Mouse (Mus musculus): Measurements from ENCODE around the gene Sult1a1. TPM values are rescaled to one million over a fixed set of nuclear protein-coding genes. Genes with fewer than 3 reads are reported as not detected.
"Not testable (repeated sequence)": the region's sequence is repeated elsewhere in the genome, so short reads cannot be mapped to it uniquely, and the experiment has no call there.

Sult1a1 gene
- polyA plus RNA-seq, 1 experiment from 2014 or later = 0.49 TPM

GRCm38 (mm10) chr7:126694441-126695051, 18.3 kb upstream of the Sult1a1 start:
- WGBS = 58% methylated on average over 10 of the region's 10 CpGs
- peak overlapping the region; percentile 89 for H3K4me3 ChIP-seq
- peaks cover 20% of the 10 kb centered on the region for H3K4me1 ChIP-seq
- peaks cover 56% of the 10 kb centered on the region for H3K36me3 ChIP-seq
- peak overlapping the region; percentile 95; the same call in 1 of the 2 replicates for H3K27ac ChIP-seq
- DNase-seq (ENCODE audit: low spot score) = no peak
- no peaks in the 10 kb centered on the region for H3K27me3 ChIP-seq (ENCODE audit: low read depth, poor library complexity, severe bottlenecking)
- no peaks in the 10 kb centered on the region for H3K9me3 ChIP-seq (replicated peaks)

DNA sequence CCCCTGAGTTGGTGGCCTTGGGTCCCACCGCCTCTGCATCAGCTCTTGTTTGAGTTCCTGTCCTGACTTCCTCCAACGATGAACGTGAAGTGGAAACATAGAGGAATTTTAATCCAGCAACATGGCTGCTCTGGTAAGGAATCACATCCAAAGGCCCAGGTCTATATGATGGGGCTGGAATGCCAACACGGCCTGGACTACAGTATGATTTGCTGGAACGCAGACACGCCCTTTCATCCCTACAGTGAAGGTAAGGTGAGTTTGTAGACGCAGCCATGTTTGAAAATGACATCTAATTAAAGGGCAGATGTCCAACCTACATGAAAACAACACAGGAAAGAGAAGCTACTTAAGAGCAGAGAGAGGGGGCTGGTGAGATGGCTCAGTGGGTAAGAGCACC, 17.5 kb upstream of the Sult1a1 start:
- no peaks in the 10 kb centered on the region for H3K9me3 ChIP-seq (replicated peaks)
- no peak overlapping the region for H3K4me3 ChIP-seq
- H3K27ac ChIP-seq = no peak overlapping the region
- H3K27me3 ChIP-seq (ENCODE audit: low read depth, poor library complexity, severe bottlenecking) = no peaks in the 10 kb centered on the region
- 93% methylated on average over 7 of the region's 7 CpGs for WGBS
- H3K4me1 ChIP-seq = peaks cover 20% of the 10 kb centered on the region
- peaks cover 50% of the 10 kb centered on the region for H3K36me3 ChIP-seq
- no peak for DNase-seq (ENCODE audit: low spot score)

DNA sequence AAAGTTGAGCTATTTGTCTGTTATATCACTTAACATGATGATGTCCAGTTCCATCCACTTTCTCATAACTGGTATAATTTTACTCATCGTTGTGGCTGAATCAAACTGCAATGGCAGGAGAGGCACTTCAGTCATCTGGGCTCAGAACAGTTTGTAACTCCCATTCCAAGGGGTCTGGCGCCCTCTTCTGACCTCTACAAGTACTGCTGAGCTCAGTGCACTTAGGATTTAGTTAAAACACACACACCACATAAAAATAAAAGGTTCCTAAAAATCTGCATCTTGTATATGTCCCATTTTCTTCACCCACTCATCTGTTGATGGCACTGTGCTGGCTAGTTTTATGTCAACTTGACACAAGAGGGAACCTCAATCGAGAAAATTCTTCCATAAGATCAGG, 17.0 kb upstream of the Sult1a1 start:
- Histone ChIP-seq H3K4me1 (peaks cover 20% of the 10 kb centered on the region), H3K27ac (no peak overlapping the region), H3K27me3 (ENCODE audit: low read depth, poor library complexity, severe bottlenecking) (no peaks in the 10 kb centered on the region), H3K4me3 (no peak overlapping the region), H3K36me3 (peaks cover 46% of the 10 kb centered on the region), H3K9me3 (replicated peaks) (no peaks in the 10 kb centered on the region)
- 47% methylated on average over 3 of the region's 3 CpGs for WGBS
- DNase-seq (ENCODE audit: low spot score) = peak; percentile 77

DNA sequence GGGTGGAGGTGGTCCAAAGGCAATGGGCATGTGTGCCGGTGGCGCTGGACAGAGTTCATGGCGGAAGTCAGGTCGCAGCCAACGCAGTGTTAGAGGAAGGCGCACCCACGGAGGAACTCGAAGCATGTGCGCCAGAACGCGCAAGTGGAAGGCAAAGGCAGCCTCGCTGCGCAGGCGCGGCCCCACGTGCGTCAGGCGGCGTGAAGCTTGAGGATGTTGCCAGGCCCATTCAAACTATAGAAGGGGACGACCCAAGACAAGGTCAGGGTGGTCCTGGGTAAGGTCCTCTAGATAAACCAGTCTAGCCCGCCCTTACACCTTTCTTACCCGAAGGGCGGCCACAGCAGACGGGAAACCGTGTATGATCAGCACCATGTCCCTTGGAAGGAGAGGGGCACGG, 16.2 kb upstream of the Sult1a1 start:
- no peak overlapping the region for H3K27ac ChIP-seq
- DNase-seq (ENCODE audit: low spot score) = no peak
- WGBS = 95% methylated on average over 26 of the region's 26 CpGs

GRCm38 (mm10) chr7:126691676-126692075, 15.4 kb upstream of the Sult1a1 start:
- H3K9me3 ChIP-seq (replicated peaks) = no peaks in the 10 kb centered on the region
- H3K4me1 ChIP-seq = peaks cover 13% of the 10 kb centered on the region
- no peak for DNase-seq (ENCODE audit: low spot score)
- no peaks in the 10 kb centered on the region for H3K27me3 ChIP-seq (ENCODE audit: low read depth, poor library complexity, severe bottlenecking)
- 83% methylated on average over 5 of the region's 5 CpGs for WGBS
- H3K4me3 ChIP-seq = no peak overlapping the region
- H3K36me3 ChIP-seq = peaks cover 31% of the 10 kb centered on the region
- H3K27ac ChIP-seq = no peak overlapping the region

More for the DNA sequence above, 16.2 kb upstream of the Sult1a1 start:
- Histone ChIP-seq H3K27me3 (ENCODE audit: low read depth, poor library complexity, severe bottlenecking) (no peaks in the 10 kb centered on the region), H3K36me3 (peaks cover 38% of the 10 kb centered on the region), H3K4me3 (no peak overlapping the region), H3K4me1 (peaks cover 20% of the 10 kb centered on the region), H3K9me3 (replicated peaks) (no peaks in the 10 kb centered on the region)

DNA sequence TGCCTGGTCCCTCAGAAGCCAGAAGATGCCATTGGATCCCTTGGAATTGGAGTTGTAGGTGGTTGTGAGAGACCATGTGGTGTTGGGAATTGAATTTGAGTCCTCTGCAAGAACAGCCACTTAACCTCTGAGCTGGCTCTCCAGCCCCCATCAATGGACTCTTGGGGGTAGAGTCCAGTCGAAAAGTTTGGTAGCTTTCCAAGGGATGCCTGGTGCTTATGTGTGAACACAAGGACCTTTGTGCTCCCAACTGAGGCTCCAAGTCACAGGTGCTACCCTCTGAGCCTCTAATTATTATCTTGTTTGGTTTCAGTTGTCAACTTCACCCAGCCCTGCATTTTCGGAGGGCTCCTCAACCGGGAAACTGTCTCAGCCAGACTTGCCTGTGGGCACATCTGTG, 14.5 kb upstream of the Sult1a1 start:
- no peak overlapping the region for H3K4me3 ChIP-seq
- DNase-seq (ENCODE audit: low spot score) = no peak
- no peaks in the 10 kb centered on the region for H3K27me3 ChIP-seq (ENCODE audit: low read depth, poor library complexity, severe bottlenecking)
- 87% methylated on average over 3 of the region's 3 CpGs for WGBS
- H3K36me3 ChIP-seq = peaks cover 31% of the 10 kb centered on the region
- no peak overlapping the region for H3K27ac ChIP-seq
- H3K4me1 ChIP-seq = peaks cover 7% of the 10 kb centered on the region
- H3K9me3 ChIP-seq (replicated peaks) = no peaks in the 10 kb centered on the region

- DNase-seq (ENCODE audit: low spot score) = no peak
- Histone ChIP-seq H3K4me1 (no peaks in the 10 kb centered on the region; the same call in 1 of the 2 replicates), H3K27me3 (ENCODE audit: low read depth, poor library complexity, severe bottlenecking) (no peaks in the 10 kb centered on the region), H3K27ac (no peak overlapping the region), H3K4me3 (no peak overlapping the region), H3K9me3 (replicated peaks) (no peaks in the 10 kb centered on the region), H3K36me3 (peaks cover 32% of the 10 kb centered on the region)
- WGBS = 92% methylated on average over 3 of the region's 3 CpGs
Measured at GRCm38 (mm10) chr7:126689021-126689420, 12.8 kb upstream of the Sult1a1 start.

GRCm38 (mm10) chr7:126688156-126688555, 11.9 kb upstream of the Sult1a1 start:
- DNase-seq (ENCODE audit: low spot score); H3K27ac ChIP-seq; H3K9me3 ChIP-seq (replicated peaks); H3K4me3 ChIP-seq; H3K4me1 ChIP-seq; H3K27me3 ChIP-seq (ENCODE audit: low read depth, poor library complexity, severe bottlenecking): not testable (repeated sequence)
- peaks cover 34% of the 10 kb centered on the region for H3K36me3 ChIP-seq
- WGBS = 77% methylated on average over 4 of the region's 4 CpGs

DNA sequence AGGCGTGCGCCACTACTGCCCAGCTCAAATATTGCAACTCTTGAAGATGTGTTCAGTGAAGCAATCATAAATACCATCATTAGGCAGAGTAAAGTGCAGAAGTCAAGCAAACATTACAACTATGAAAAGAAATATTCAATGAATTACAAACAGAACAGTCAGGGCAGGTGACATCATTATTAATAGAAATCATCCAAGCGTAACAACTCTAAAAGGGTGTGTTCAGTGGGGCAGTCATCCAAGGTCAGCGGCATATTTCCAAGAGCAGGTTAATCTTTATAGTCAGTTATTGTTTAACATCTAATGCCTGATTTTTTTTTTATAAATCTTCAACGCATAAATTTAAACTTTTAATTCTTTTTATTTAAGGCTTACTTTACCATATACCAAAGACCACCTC, 5.0 kb upstream of the Sult1a1 start:
- Histone ChIP-seq H3K27ac (no peak overlapping the region), H3K4me3 (no peak overlapping the region), H3K27me3 (ENCODE audit: low read depth, poor library complexity, severe bottlenecking) (no peaks in the 10 kb centered on the region), H3K36me3 (peaks cover 16% of the 10 kb centered on the region), H3K9me3 (replicated peaks) (no peaks in the 10 kb centered on the region), H3K4me1 (no peaks in the 10 kb centered on the region)
- DNase-seq (ENCODE audit: low spot score) = no peak
- 97% methylated on average over 5 of the region's 5 CpGs for WGBS

- no peaks in the 10 kb centered on the region for H3K9me3 ChIP-seq (replicated peaks)
- WGBS = 95% methylated on average over 5 of the region's 5 CpGs
- H3K36me3 ChIP-seq = peaks cover 28% of the 10 kb centered on the region
- no peaks in the 10 kb centered on the region for H3K27me3 ChIP-seq (ENCODE audit: low read depth, poor library complexity, severe bottlenecking)
- no peaks in the 10 kb centered on the region for H3K4me1 ChIP-seq
- no peak for DNase-seq (ENCODE audit: low spot score)
- no peak overlapping the region for H3K4me3 ChIP-seq
- H3K27ac ChIP-seq = no peak overlapping the region
Measured at GRCm38 (mm10) chr7:126679683-126680082, 3.5 kb upstream of the Sult1a1 start.

DNA sequence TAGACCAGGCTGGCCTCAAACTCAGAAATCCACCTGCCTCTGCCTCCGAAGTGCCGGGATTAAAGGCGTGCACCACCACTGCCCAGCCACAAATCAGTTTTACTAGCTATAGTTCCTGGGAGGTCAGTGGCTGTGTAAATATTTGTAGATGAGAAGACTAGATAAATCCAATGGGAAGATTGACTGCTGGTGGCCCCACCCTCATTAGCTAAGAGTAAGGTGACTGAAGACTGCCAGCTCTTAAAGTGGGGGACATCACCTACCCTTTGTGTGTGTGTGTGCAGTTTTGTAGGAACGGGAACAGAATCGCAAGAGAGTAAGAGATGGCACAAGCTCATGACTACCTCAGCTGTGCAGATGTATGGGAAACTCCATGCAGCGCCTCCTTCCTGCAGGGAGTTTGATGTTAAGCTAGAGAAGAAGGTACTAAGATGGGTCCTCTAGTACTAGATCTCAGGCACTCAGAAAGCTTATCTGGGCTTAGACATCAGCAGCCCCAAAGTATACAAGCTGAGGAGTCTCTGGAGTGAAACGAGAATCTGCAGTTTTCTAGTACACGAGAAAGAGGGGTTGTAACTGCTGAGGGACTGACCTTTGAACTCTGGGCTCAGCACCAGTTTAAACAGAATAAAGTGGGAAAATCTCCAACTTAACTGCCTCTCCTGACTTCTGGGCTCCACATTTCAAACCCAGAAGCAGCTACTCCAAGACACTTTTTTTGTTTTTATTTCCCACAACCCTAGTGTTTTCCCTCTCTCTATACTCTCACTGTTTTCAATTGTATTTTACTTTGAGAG, 2.5 kb upstream of the Sult1a1 start:
- Histone ChIP-seq H3K36me3 (peaks cover 34% of the 10 kb centered on the region), H3K4me3 (no peak overlapping the region), H3K4me1 (no peaks in the 10 kb centered on the region), H3K27me3 (ENCODE audit: low read depth, poor library complexity, severe bottlenecking) (no peaks in the 10 kb centered on the region), H3K9me3 (replicated peaks) (no peaks in the 10 kb centered on the region), H3K27ac (no peak overlapping the region)
- no peak for DNase-seq (ENCODE audit: low spot score)
- 80% methylated on average over 8 of the region's 8 CpGs for WGBS

- H3K4me3 ChIP-seq = no peak overlapping the region
- H3K27me3 ChIP-seq (ENCODE audit: low read depth, poor library complexity, severe bottlenecking) = no peaks in the 10 kb centered on the region
- WGBS = 85% methylated on average over 4 of the region's 4 CpGs
- DNase-seq (ENCODE audit: low spot score) = no peak
- no peak overlapping the region for H3K27ac ChIP-seq
- peaks cover 53% of the 10 kb centered on the region for H3K36me3 ChIP-seq
- H3K4me1 ChIP-seq = no peaks in the 10 kb centered on the region
- no peaks in the 10 kb centered on the region for H3K9me3 ChIP-seq (replicated peaks)
Measured at GRCm38 (mm10) chr7:126676631-126677220, 494 bp upstream of the Sult1a1 start.

- H3K36me3 ChIP-seq = peaks cover 69% of the 10 kb centered on the region
- WGBS = 91% methylated on average over 8 of the region's 8 CpGs
- no peaks in the 10 kb centered on the region for H3K27me3 ChIP-seq (ENCODE audit: low read depth, poor library complexity, severe bottlenecking)
- H3K4me3 ChIP-seq = no peak overlapping the region
- H3K4me1 ChIP-seq = no peaks in the 10 kb centered on the region
- DNase-seq (ENCODE audit: low spot score) = no peak
- H3K27ac ChIP-seq = no peak overlapping the region
- H3K9me3 ChIP-seq (replicated peaks) = no peaks in the 10 kb centered on the region
Measured at GRCm38 (mm10) chr7:126675104-126675503, 1.1 kb downstream of the Sult1a1 start.

All from limb, embryonic 10.5 days (tissue).